Mouse (Mus musculus): ENCODE results near the gene Aire. TPM values are rescaled to one million over a fixed set of nuclear protein-coding genes. Genes with fewer than 3 reads are reported as not detected.

Aire gene
- polyA plus RNA-seq, 1 experiment from 2014 or later: 0.25 TPM

GRCm38 (mm10) chr10:78000200-78000599, 43.2 kb downstream of the Aire start:
- WGBS: 97% methylated on average over 5 of the region's 5 CpGs
- H3K36me3 ChIP-seq (replicated peaks): peaks cover 98% of the 10 kb centered on the region
- no peaks in the 10 kb centered on the region for H3K27me3 ChIP-seq (replicated peaks; ENCODE audit: low read depth, poor library complexity, severe bottlenecking)
- no peak overlapping the region for H3K27ac ChIP-seq (replicated peaks)
- no peak overlapping the region for H3K4me3 ChIP-seq
- H3K4me1 ChIP-seq: no peaks in the 10 kb centered on the region; the same call in 1 of the 2 replicates
- no peaks in the 10 kb centered on the region for H3K9me3 ChIP-seq
- no peak for DNase-seq (ENCODE audit: low spot score)

- H3K36me3 ChIP-seq (replicated peaks): peaks cover 99% of the 10 kb centered on the region
- H3K4me3 ChIP-seq: no peak overlapping the region
- 88% methylated on average over 3 of the region's 3 CpGs for WGBS
Measured at GRCm38 (mm10) chr10:77995639-77996038, 47.8 kb downstream of the Aire start.

DNA sequence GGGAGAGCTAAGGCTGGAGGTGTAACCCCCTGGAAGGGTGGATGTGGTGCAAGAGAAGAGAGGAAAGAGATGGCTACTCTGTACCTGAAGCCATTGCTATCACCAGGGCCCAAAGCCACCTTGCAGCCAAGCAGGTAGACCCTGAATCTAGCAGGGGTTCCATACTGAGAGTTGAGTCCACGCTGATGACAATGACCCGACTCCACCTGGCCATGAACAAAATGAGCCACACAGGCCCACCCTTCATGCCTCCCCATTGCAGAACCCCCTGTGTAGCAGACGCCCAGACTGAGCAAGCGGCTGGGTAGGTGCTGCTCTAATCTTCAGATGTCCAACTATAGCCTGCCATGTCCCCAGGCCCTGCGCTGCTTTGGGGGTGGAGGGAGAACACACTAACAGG, 57.6 kb downstream of the Aire start:
- H3K4me1 ChIP-seq: peaks cover 5% of the 10 kb centered on the region; the same call in 1 of the 2 replicates
- no peak overlapping the region for H3K27ac ChIP-seq (replicated peaks)
- peaks cover 83% of the 10 kb centered on the region for H3K36me3 ChIP-seq (replicated peaks)
- H3K27me3 ChIP-seq (replicated peaks; ENCODE audit: low read depth, poor library complexity, severe bottlenecking): no peaks in the 10 kb centered on the region
- WGBS: 79% methylated on average over 5 of the region's 5 CpGs
- no peaks in the 10 kb centered on the region for H3K9me3 ChIP-seq
- H3K4me3 ChIP-seq: no peak overlapping the region
- DNase-seq (ENCODE audit: low spot score): no peak

More at GRCm38 (mm10) chr10:77995639-77996038, 47.8 kb downstream of the Aire start:
- no peak for DNase-seq (ENCODE audit: low spot score)
- Histone ChIP-seq H3K27ac (replicated peaks) (no peak overlapping the region), H3K4me1 (no peaks in the 10 kb centered on the region), H3K9me3 (no peaks in the 10 kb centered on the region), H3K27me3 (replicated peaks; ENCODE audit: low read depth, poor library complexity, severe bottlenecking) (no peaks in the 10 kb centered on the region)

- peaks cover 83% of the 10 kb centered on the region for H3K36me3 ChIP-seq (replicated peaks)
Measured at GRCm38 (mm10) chr10:77984660-77985059, 58.8 kb downstream of the Aire start.

More at GRCm38 (mm10) chr10:77984660-77985059, 58.8 kb downstream of the Aire start:
- Histone ChIP-seq H3K9me3 (no peaks in the 10 kb centered on the region), H3K4me1 (peaks cover 8% of the 10 kb centered on the region), H3K27me3 (replicated peaks; ENCODE audit: low read depth, poor library complexity, severe bottlenecking) (no peaks in the 10 kb centered on the region), H3K27ac (replicated peaks) (no peak overlapping the region), H3K4me3 (no peak overlapping the region)
- peak; percentile 77 for DNase-seq (ENCODE audit: low spot score)
- WGBS: 2% methylated on average over 4 of the region's 4 CpGs

Other genes starting within 250 kb of the Aire start
- not detected in 2 replicates for gene Gm9639, start 248.5 kb downstream of the Aire start, polyA plus RNA-seq (2016; fragmentation: Nextera tagmentation; extraction: Ambion mirVana)
- not detected in 2 replicates for gene Gm19668, start 244.5 kb downstream of the Aire start, polyA plus RNA-seq (2016; fragmentation: Nextera tagmentation; extraction: Ambion mirVana)
- gene Gm9507, start 231.8 kb downstream of the Aire start, polyA plus RNA-seq (2016; fragmentation: Nextera tagmentation; extraction: Ambion mirVana): not detected in 2 replicates
- not detected in 2 replicates for gene Gm2696, start 228.9 kb downstream of the Aire start, polyA plus RNA-seq (2016; fragmentation: Nextera tagmentation; extraction: Ambion mirVana)
- gene Krtap10-4, start 216.5 kb downstream of the Aire start, polyA plus RNA-seq (2016; fragmentation: Nextera tagmentation; extraction: Ambion mirVana): not detected in 2 replicates
- not detected in 2 replicates for gene Krtap10-10, start 207.7 kb downstream of the Aire start, polyA plus RNA-seq (2016; fragmentation: Nextera tagmentation; extraction: Ambion mirVana)
- gene Gm36176, start 196.8 kb downstream of the Aire start, polyA plus RNA-seq (2016; fragmentation: Nextera tagmentation; extraction: Ambion mirVana): not detected in 2 replicates
- not detected in 2 replicates for gene Gm10318, start 190.8 kb downstream of the Aire start, polyA plus RNA-seq (2016; fragmentation: Nextera tagmentation; extraction: Ambion mirVana)
- gene Gm3285, start 181.6 kb downstream of the Aire start, polyA plus RNA-seq (2016; fragmentation: Nextera tagmentation; extraction: Ambion mirVana): not detected in 2 replicates
- gene Lrrc3, start 141.1 kb downstream of the Aire start, polyA plus RNA-seq (2016; fragmentation: Nextera tagmentation; extraction: Ambion mirVana): 2.2 and 2.3 TPM in 2 replicates
- gene Trpm2, start 73.0 kb downstream of the Aire start, polyA plus RNA-seq (2016; fragmentation: Nextera tagmentation; extraction: Ambion mirVana): 0.54 and 0.85 TPM in 2 replicates
- 31.0 and 33.7 TPM in 2 replicates for gene 1810043G02Rik, start 65.1 kb downstream of the Aire start, polyA plus RNA-seq (2016; fragmentation: Nextera tagmentation; extraction: Ambion mirVana)
- 234 and 275 TPM in 2 replicates for gene Pfkl, start 33.5 kb downstream of the Aire start, polyA plus RNA-seq (2016; fragmentation: Nextera tagmentation; extraction: Ambion mirVana)
- 0.34 TPM in 1 of 2 replicates, not detected in the other for gene Dnmt3l, start 1.7 kb downstream of the Aire start, polyA plus RNA-seq (2016; fragmentation: Nextera tagmentation; extraction: Ambion mirVana)
- 2.5 and 2.8 TPM in 2 replicates for gene Icosl, start 25.7 kb upstream of the Aire start, polyA plus RNA-seq (2016; fragmentation: Nextera tagmentation; extraction: Ambion mirVana)
- gene D10Jhu81e, start 126.2 kb upstream of the Aire start, polyA plus RNA-seq (2016; fragmentation: Nextera tagmentation; extraction: Ambion mirVana): 17.0 and 17.6 TPM in 2 replicates
- gene Pwp2, start 141.5 kb upstream of the Aire start, polyA plus RNA-seq (2016; fragmentation: Nextera tagmentation; extraction: Ambion mirVana): 32.1 and 35.3 TPM in 2 replicates
- 8.1 and 10.2 TPM in 2 replicates for gene Trappc10, start 201.0 kb upstream of the Aire start, polyA plus RNA-seq (2016; fragmentation: Nextera tagmentation; extraction: Ambion mirVana)

All from embryonic facial prominence, embryonic 10.5 days (tissue).